Mouse (Mus musculus): ENCODE results near the gene Ntpcr.

Ntpcr gene

GRCm38 (mm10) chr8:125775031-125775430, 45.3 kb downstream of the Ntpcr start:
- DNase-seq (ENCODE audit: low spot score in 2 of 2): no peak

- DNase-seq (ENCODE audit: low spot score in 2 of 2): no peak
Measured at GRCm38 (mm10) chr8:125776314-125776713, 46.6 kb downstream of the Ntpcr start.

GRCm38 (mm10) chr8:125776800-125777199, 47.0 kb downstream of the Ntpcr start:
- DNase-seq (ENCODE audit: low spot score in 2 of 2): no peak

- DNase-seq (ENCODE audit: low spot score in 2 of 2): no peak
Measured at GRCm38 (mm10) chr8:125777478-125778164, 47.9 kb downstream of the Ntpcr start.

DNA sequence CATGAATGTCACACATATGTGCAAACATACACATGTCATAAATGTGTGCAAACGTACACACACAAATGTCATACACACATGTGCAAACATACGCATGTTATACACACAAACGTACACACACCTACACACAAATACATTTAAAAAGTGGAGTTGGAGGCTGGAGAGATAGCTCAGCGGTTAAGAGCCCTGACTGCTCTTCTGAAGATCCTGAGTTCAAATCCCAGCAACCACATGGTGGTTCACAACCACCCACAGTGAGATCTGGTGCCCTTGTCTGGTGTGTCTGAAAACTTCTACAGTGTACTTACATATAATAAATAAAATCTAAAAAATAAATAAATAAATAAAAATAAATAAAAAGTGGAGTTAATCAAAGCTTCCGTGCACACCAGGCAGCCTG, 49.2 kb downstream of the Ntpcr start:
- DNase-seq (ENCODE audit: low spot score in 2 of 2): no peak

DNA sequence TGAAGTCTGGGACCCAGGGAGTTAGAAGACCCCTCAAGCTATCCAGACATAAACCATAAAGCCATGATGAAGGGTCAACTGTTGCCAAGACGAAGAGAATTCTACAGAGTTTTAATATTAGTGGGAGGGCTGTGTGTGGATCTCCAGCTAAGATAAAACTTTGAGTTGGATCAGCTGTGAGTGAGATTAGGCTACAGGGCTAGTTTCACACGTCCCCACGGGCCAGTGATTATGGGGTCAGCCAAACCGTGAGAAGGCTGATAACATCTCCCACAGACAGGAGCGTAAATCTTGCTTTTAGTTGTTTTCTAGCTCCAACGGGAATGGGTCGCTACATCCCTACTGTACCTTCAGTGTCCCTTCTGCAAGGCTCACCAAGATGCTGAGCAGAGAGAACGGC, 49.9 kb downstream of the Ntpcr start:
- no peak for DNase-seq (ENCODE audit: low spot score in 2 of 2)

GRCm38 (mm10) chr8:125782161-125782560, 52.4 kb downstream of the Ntpcr start:
- DNase-seq (ENCODE audit: low spot score in 2 of 2): no peak

- no peak for DNase-seq (ENCODE audit: low spot score in 2 of 2)
Measured at GRCm38 (mm10) chr8:125786886-125787285, 57.1 kb downstream of the Ntpcr start.

GRCm38 (mm10) chr8:125792816-125793455, 63.2 kb downstream of the Ntpcr start:
- DNase-seq (ENCODE audit: low spot score in 2 of 2): no peak

GRCm38 (mm10) chr8:125795341-125795740, 65.6 kb downstream of the Ntpcr start:
- DNase-seq (ENCODE audit: low spot score in 2 of 2): no peak

DNA sequence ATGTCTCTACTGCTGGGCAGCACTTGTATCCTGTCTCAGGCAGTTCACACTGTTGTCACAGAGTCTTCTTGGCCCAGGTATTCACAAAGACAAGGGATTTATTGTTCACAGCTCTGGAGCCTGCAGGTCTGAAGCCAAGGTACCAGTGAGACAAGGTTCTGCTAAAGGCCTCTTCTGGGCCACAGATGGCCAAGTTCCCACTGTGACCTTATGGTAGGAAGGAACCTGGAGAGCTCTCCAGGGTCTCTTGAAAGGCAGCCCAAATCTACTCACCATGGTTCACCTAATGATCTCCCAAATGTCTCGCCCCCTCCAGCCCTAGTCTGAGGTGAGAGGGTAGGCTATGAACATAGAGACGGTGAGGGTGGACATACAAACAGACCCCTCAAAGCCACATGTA, 67.2 kb downstream of the Ntpcr start:
- DNase-seq (ENCODE audit: low spot score in 2 of 2): no peak

Data from spleen, postnatal 10 days (tissue).